Mouse (Mus musculus) brain, embryonic 14.5 days (tissue): ENCODE results near the gene Cyth3. TPM values are rescaled to one million over a fixed set of nuclear protein-coding genes. Genes with fewer than 3 reads are reported as not detected.

Source experiments
- DNase-seq: peaks from one replicate; pipeline ENCODE4 v3.0.0-alpha.2; 2011; ENCODE audit warnings: low read depth
- CTCF ChIP-seq: fragments of 200-500 bp; IDR thresholded peaks from 2 replicates; pipeline ENCODE4 v1.5.1; 2012; ENCODE audit warnings: inconsistent platforms, mild to moderate bottlenecking, moderate library complexity, borderline replicate concordance; ENCODE audit not compliant: insufficient read depth, insufficient read length; ENCODE audit errors: extremely low read depth
- POLR2A ChIP-seq: fragments of 200-500 bp; IDR thresholded peaks from 2 replicates; pipeline ENCODE4 v1.6.1; 2012; ENCODE audit warnings: mild to moderate bottlenecking, inconsistent platforms, borderline replicate concordance; ENCODE audit not compliant: poor library complexity, insufficient read depth, insufficient read length, severe bottlenecking; ENCODE audit errors: extremely low read depth
- polyA plus RNA-seq: library from polyadenylated mRNA; depleted of rRNA; stranded (reverse); fragments of >200 nt; gene quantifications from 2 replicates; pipeline ENCODE4 v1.2.3, GENCODE M21; 2012; rRNA removed

Cyth3 gene
- polyA plus RNA-seq, result 30.0 and 35.3 TPM in 2 replicates

DNA sequence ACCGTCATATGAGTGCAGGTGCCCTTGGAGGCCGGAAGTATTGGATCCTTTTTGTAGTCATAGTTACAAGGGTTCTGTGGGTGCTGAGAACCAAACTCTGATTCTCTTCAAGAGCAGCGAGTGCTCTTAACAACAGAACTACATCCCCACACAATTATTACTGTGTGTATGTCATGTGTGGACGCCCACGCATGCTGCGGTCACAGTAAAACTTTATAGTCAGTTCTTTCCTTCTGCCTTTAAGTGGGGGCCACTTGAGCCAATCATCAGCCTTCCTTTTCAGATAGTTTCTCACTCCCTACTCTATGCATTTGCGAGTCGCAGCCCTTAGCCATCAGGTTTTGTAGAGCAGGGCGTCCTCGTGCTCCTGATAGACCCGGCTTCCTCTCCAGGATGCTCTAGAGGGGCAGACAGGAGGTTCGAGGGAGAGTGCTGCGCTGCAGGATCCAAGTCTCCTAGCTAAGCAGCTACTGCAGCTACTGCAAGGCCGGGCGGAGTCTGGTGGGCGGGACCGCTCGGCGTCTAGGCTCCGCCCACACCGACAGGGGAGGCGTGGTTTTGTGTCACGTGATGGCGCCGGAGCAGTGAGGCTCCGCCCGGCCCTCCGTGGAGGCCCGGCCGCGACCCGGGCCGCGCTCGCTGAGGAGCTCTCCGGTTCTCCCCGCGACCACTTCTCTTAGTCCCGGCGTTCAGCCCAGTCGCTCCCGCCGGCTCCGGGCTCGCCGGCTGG, at the start of gene Cyth3:
Gene Cyth3, plus strand, starts transcription at position 555 of the 730 bp plus-strand sequence.
- TF ChIP-seq POLR2A (peak; percentile 97), CTCF (no peak)
- peak; percentile 96 for DNase-seq

DNA sequence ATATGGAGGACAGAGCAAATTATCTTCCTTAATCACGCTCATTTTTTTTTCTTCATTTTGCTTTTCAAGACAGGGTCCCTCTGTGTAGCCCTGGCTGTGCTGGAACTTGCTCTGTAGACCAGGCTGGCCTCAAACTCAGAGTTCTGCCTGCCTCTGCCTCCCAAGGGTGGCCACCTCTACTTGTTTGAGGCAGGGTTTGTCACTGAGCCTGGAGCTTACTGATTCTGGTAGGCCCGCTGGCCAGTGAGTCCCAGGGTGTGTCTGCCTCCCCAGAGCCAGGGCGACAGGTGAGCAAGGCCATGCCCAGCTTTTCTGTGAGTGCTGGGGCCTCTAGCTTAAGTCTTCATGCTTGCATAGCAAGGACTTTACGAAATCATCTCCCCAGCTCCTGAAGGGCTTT, 49.2 kb upstream of the Cyth3 start:
- no peak for DNase-seq
- no peak for TF ChIP-seq POLR2A
- TF ChIP-seq CTCF, result no peak

DNA sequence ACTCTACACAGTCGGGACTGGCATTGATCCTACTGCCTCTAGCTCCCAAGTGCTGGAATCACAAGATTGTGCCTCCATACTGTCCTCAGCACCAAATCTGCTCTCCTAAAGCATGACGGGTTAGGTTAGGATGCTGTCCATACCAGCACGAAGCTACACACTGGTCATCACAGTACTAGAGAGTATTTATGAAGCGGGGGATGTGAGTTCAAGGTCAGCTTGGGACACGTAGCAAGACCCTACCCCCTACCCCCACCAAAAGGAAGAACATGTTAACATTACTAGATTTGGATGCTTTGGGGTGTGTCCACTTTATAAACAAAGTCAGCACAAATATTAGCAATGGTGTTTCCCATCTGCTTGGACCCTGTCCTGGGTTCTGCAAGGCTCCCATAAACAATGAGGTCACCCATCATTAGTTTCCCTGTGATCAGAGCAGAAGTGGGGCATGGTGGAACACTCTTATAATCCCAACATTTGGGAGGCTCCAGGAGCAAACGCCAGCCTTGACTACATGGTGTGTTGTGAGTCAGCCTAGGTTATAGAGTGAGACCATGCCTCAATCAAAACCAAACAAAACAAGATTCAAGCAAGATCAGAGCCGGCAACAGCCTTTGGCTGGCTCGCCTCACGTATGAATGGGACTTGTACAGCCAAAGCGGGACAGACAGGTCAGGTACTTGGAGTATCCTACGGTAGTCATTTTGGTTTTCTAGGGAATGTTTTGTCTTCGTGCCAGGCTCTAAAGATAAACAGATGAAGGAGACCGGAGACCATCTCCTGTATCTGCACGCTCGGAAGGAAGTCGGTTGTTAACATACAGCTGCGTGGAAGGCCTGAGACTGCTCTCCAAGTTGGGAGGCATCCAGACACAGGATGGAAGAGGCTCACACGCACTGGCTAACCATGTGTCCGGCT, 47.7 kb upstream of the Cyth3 start:
- DNase-seq, result no peak
- TF ChIP-seq POLR2A (no peak), CTCF (no peak)

DNA sequence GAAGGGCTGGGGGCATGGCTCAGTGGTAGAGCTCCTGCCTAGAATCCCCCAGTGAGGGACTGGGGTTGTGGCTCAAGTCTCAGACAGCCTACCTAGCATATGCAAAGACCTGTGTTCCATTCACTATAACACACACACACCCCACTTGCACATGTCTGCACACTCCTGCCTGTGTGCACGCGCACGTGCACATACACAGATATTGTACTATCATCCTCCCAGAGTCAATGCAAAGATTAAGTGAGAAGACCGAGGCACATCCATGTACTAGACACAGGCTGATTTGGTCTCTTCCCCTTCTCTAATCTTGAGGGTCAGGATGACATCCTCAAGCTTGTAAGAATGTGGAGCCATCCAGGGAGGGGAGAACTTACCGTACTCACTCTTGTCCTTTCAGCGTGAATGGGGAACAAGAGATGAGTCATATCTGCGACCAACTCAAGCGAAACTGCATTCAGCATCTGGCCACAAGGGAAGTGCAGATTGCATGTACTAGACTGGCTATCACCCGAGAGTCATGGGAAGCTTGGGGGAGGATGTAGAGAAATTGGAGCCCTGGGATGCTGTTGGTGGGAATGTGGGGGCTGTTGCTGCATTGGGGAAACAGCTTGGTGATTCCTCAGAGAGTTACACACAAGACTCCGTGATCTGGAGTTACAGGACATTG, 42.6 kb upstream of the Cyth3 start:
- TF ChIP-seq CTCF, result no peak
- no peak for TF ChIP-seq POLR2A
- no peak for DNase-seq

DNA sequence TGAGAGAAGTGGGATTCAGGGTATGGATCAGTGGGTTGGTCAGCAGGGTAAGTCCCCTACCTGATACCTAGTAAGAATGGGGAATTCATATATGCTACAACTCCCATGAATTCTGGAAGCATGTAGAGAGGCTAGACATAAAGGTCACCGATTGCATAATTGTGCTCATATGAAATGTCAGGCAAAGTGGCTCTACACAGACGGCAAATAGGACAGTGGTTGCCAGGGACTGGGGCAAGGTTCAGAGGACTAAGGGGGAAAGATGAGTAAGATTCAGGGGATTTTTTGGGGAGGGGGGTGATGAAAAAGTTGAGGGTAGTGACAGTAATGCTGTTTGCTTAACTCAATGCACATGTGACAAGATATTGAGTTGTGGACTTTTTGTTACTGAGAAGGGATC, 41.3 kb upstream of the Cyth3 start:
- no peak for DNase-seq
- no peak for TF ChIP-seq POLR2A
- TF ChIP-seq CTCF, result no peak

DNA sequence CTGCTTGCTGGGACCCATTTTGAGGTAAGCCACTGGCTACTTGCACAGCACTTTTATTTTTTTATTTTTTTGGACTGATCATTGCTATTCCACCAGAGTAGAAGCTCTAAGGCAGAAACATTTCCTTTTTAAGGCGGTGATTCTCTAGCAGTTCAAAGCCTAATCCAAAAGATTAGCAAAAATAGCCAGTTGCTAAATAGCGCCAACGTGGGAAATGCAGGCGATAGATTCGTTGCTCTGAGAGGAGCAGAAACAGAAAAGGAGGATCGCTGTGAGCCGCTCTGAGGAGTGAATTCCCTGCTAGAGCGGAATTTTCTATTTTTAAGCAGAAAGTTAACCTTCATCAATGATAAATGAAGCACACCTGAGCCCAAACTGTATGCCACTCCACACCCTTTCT, 40.4 kb upstream of the Cyth3 start:
- DNase-seq, result no peak
- TF ChIP-seq CTCF (no peak), POLR2A (no peak)

DNA sequence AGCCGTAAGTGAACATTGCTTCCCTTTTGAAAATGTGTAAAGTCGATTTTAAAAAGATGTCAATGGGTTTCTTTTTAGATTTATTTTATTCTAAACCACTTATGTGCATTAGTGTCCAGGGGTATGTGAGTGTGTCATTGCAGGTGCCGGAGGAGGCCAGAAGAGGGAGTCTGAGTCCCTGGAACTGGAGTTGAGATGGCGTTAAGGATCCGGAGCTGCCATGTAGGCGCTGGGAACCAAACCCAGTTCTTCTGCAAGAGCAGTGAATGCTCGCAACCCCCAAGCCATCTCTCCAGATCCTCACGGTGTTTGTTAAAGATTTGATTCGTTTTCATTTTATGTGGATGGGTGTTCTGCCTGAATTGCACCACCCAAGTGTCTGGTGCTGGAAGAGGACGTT, 39.2 kb upstream of the Cyth3 start:
- TF ChIP-seq CTCF (no peak), POLR2A (no peak)

DNA sequence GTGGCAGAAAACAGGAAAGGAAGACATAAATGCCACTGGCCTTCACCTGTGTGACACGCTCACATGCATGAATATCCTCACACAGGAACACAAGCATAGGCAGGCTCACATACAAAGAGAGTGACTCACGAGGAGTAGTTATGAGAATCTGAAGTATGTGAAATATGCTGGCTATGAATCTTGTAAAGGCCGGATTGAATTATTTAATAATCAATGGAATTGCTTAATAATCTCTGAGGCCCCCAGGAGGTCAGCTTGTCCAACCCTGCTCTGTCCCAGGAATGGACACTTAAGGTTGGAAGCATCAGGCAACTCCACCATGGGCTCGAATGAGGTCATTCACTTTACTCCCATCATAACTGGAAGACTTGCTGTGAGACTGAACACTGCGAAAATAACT, 37.3 kb upstream of the Cyth3 start:
- TF ChIP-seq CTCF, result no peak
- TF ChIP-seq POLR2A, result no peak
- DNase-seq, result no peak

More for the DNA sequence above, 39.2 kb upstream of the Cyth3 start:
- no peak for DNase-seq

DNA sequence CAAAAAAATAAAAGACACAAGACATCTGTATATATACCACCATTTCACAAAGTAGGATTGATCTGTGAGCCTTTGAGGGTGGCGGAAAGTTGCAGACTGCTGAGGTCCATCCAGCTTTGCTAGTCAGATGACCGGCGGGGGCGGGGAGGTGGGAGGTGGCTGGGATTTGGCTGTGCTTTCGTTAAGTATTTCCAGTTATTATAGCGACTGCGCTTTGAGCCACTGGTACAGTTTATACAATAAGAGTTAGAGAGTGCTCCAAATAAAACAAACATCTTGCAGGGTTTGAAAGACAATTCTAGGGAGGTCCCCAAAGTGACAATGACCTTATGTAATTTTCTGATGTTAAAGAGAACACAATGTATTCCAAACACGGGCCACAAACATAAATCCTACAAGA, 35.9 kb upstream of the Cyth3 start:
- no peak for TF ChIP-seq POLR2A
- no peak for TF ChIP-seq CTCF
- DNase-seq, result no peak

DNA sequence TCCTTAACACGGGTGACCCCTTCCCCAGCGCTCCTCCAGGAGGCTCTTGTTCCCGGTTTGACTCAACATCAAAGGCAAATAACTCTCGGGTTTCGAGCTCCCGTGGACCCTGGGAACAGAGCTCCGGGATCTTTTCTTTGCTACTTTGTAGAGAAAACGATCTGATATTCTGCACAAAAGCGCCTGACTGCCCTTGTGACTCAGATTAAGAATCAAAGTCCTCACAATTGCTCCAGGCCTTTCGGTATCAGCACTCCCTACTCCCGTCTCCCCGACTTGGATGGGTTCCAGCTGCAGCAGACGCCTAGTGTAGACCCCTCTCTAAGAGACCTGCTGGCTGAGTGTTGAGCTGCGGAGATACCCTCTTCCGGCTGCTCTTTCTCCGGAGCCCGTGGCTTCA, 33.1 kb upstream of the Cyth3 start:
- no peak for TF ChIP-seq POLR2A
- TF ChIP-seq CTCF, result no peak
- DNase-seq, result peak; percentile 83

DNA sequence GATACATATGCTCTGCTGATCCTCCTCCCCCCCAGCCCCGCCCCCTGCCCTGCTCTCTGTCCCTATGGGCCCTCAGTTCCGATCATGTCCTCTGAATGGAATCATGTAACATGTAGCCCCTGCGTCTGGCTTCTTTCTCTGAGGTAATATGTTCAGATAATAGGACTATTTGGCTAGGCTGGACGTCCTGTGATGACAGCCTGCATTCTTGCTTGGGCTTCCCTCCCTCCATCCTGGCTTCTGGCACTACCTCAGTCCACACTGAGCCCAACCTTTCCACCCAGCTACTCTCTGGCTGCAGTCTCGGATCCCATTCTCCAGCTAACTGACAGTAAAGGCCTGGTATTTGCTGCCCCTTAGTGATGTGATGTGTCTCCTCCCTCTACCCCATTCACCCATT, 29.3 kb upstream of the Cyth3 start:
- DNase-seq, result no peak
- TF ChIP-seq CTCF (no peak), POLR2A (no peak)

DNA sequence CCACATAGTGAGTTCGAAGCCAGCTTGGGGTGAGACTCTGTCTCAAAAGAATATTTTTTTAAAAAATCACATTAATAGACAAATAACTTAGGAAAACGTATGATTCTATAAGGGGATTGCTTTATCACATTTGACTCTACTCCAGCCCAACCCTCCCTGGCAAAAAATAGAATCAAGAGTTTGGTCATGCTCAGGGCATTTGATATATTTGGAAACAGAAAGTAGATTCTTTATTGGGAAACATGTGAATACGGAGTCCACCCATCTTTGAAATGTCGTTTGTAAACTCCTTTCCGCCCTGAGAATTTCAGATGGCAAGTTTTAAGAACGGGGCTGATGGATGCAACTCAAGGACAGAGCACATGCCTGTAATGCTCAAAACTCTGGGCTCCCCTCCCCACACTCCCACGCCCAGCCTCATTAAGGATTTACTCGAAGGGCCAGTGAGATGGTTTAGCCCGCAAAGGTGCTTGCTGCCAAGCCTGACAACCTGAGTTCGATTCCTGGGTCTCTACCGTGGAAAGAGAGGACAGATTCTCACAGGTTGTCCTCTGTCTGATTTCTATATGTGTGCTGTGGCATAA, 28.6 kb upstream of the Cyth3 start:
- no peak for DNase-seq
- TF ChIP-seq POLR2A (no peak), CTCF (no peak)
